Mouse (Mus musculus) layer of hippocampus, postnatal 36 days (tissue): ENCODE measurements around the gene Ccdc88b. TPM values are rescaled to one million over a fixed set of nuclear protein-coding genes. Genes with fewer than 3 reads are reported as not detected.
"Not testable (repeated sequence)": the region's sequence is repeated elsewhere in the genome, so short reads cannot be mapped to it uniquely, and the experiment has no call there.

Experiments
- DNase-seq, 2 experiments: peaks; one replicate each; pipeline ENCODE4 v3.0.0; 2022
- total RNA-seq, 2 experiments: library from RNA; stranded (reverse); gene quantifications; 2 replicates each; pipeline ENCODE4 v1.2.3; 2021

The Ccdc88b gene
- total RNA-seq: 1 to 10 TPM; 10.0 TPM

GRCm38 (mm10) chr19:6858031-6858430 lies at the start of gene Ccdc88b:
Gene Ccdc88b (minus strand): TSS chr19:6858211.
- no peak for DNase-seq

DNA sequence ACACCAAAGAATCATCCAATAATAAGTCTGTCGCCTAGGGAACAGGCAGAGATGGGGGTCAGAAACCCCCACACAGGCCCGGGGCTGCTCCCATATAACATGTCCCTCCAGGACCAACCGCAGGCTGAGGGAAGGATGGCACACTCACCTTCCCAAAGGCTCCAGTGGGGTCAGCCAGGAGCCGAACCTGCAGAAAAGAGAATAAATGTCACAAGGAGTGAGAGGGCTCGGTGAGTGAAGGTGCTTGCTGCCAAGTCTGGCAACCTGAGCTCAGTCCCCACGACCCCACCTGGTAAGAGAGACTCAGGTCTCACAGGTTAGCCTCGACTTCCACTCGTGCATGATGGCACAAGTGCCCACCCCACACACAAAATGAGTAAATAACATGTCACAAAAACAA lies 49.1 kb upstream of the Ccdc88b start:
- DNase-seq: no peak

DNA sequence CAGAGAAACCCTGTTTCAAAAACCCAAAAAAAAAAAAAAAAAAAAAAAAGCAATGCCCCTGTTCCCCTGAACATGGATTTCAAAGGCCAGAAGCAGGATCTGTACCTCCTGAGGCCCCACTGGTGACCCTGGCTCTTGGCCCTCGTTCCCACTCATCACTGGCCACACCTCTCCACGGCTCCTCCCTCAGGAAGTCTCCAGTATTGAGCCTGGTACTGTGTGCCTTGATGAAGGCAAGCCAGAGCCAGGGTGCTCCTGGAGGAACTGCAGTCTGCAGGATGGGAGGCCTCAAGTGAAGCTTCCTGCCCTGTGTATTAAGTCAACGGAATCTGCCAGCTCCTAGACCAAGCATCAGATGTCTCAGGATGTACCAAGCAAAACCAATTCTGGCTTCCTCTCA lies 48.2 kb upstream of the Ccdc88b start:
- no peak for DNase-seq

GRCm38 (mm10) chr19:6905498-6906159 lies 47.6 kb upstream of the Ccdc88b start:
- DNase-seq: no peak

- no peak for DNase-seq
These were observed 46.8 kb upstream of the Ccdc88b start for GRCm38 (mm10) chr19:6904846-6905245.

DNA sequence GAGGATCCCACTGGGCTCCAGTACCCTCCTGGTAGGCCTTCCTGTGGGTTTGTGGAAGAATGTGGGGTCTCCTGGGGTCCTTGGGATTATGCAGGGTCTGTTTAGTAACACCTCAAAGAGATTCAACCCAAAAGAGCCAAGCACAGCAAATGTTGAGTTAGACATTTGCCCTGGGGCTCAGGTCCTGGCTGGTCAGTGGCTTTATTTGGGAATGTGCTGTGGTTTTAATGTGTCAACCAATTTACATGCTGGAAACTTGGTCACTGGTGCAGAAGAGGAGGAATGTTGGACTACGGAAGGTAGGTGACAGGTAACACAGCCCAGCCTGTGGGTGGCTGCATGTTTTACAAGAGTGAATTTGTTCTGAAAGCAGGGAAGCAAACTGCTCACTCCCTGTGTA lies 45.0 kb upstream of the Ccdc88b start:
- DNase-seq: no peak

- DNase-seq: no peak
These were observed 41.6 kb upstream of the Ccdc88b start for GRCm38 (mm10) chr19:6899641-6900040.

GRCm38 (mm10) chr19:6895608-6896305 lies 37.7 kb upstream of the Ccdc88b start:
- DNase-seq: not testable (repeated sequence)

DNA sequence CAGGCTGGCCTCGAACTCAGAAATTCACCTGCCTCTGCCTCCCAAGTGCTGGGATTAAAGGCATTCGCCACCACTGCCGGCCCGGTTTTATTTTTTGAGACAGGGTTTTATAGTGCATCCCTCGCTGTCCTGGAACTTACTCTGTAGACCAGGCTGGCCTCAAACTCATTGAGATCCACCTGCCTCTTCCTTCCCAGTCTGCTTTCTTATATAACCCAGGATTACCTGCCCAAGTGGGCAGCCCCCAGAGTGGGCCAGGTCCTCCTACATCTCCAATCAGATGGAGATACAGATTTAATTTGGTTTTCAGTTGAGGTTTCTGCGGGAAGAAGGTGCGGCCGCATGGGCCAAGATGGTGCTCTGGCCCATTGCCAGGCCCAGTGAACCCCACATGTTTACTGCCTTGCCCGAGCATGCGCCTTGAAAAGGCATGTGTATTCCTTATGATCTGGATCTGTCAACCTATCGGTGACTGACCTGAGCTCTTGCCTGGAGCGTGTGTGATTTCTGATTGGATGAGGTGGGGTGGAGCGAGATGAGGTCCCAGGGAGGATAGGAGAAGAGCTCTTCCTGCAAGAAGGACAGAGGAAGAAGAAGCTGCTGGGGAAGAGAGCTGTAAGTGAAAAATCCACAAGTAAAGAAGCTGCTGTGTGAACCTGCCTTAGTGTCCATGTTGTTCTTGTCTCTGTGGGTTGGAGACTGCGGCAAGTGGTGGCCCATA lies 35.9 kb upstream of the Ccdc88b start:
- DNase-seq: no peak

DNA sequence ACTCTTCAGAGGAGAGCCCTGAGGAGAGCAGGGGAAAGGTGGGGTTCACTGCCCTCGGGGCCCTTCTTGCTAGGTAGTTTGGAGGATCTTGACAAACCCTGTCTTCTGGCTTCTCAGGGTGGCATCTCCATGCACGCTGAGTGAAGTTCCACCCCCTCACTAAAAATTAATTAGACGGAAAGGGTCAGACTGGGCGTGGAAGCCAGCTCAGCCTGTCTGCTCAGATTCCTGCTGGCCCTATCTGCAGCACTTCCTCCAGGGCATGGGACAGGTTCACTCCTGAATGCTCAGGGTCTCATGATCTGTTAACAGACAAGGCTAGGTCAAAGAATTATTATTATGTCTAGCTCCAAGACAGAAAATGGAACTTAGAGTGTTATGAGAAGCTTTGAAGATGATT lies 34.5 kb upstream of the Ccdc88b start:
- DNase-seq: no peak

DNA sequence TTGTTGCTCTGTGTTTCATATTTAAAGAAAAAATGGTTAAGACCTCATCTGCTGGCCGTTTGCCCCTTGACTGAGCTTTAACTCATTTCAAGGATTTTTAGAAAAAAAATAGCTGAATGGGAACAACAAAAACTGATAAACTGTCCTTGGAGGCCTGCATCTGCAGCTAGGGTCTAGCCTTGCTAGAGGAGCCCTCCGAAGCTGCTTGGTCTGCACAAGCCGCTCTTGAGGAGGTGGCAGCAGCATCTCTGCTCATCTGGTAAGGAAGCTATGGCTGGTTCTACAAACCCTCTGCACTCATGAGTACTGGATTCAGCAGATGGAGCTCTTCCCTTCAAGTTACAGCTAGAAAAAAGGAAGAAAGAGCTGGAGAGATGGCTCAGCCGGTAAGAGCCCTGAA lies 20.0 kb upstream of the Ccdc88b start:
- no peak for DNase-seq

GRCm38 (mm10) chr19:6876799-6877198 lies 18.8 kb upstream of the Ccdc88b start:
- no peak for DNase-seq

GRCm38 (mm10) chr19:6875834-6876233 lies 17.8 kb upstream of the Ccdc88b start:
- DNase-seq: no peak

DNA sequence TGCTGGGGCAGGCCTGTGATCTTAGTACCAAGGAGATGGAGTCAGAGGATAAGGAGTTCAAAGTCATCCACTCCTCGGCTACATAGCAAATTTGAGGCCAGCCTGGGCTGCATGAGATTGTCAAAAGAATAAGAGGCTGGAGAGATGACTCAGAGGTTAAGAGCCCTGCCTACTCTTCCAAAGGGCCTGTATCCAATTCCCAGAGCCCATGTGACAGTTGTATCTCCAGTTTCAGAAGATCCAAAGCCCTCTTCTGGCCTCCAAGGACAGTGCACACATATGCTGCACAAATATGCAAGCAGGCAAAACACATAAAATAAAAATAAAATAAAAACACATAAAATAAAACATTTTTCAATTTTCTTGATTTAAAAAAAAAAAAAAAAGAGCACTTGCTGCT lies 16.2 kb upstream of the Ccdc88b start:
- DNase-seq: no peak

GRCm38 (mm10) chr19:6872701-6873100 lies 14.7 kb upstream of the Ccdc88b start:
- no peak for DNase-seq

GRCm38 (mm10) chr19:6871574-6872271 lies 13.7 kb upstream of the Ccdc88b start:
- DNase-seq: no peak

- no peak for DNase-seq
These were observed 11.3 kb upstream of the Ccdc88b start for GRCm38 (mm10) chr19:6869355-6869754.

- no peak for DNase-seq
These were observed 3.4 kb upstream of the Ccdc88b start for GRCm38 (mm10) chr19:6861451-6861850.

GRCm38 (mm10) chr19:6860706-6861105 lies 2.7 kb upstream of the Ccdc88b start:
- no peak for DNase-seq

DNA sequence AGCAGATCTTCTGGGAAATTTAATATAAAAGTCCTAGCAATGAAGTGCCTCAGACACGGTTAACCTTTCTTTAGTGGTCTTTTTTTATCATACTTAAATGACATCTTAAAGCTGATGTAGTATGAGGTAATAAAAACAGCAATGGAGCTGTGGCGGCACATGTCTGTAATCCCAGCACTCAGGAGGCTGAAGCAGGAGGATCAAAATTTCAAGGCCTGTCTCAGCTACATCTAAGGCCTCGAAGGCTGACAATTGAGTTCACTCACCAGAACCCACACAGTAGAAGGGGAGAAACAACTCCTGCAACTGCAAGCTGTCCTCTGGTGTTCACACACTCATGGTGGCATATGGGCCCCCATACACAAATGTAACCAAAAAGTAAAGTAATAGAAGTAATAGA lies 2.0 kb upstream of the Ccdc88b start:
- no peak for DNase-seq

DNA sequence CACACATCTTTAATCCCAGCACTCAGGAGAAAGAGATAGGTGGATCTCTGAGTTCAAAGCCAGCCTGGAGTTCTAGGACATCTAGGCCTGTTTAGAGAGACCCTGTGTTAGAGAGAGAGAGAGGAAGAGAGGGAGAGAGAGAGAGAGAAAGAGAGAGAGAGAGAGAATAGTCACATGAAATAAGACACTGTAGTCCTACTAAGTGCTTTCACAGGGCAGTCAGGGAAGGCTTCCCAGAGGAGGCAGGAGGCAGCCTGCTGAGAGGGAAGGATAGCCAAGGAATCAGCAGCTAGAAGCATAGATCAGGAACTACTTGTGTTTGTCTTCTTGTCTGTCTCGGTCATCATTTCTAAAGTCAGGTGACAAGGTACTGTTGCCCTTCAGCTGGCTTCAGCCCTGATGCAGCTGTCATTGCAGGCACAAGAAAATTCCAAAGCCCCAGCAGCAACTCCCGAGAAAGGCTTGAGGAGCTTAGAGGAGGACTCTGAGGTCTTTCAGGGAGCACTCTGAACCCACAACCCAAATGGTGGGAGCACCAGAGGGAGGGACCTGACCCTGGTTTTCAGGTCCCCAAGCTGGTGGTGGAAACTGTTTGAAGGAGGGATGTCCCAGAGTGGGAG lies 1.1 kb upstream of the Ccdc88b start:
- DNase-seq: no peak

DNA sequence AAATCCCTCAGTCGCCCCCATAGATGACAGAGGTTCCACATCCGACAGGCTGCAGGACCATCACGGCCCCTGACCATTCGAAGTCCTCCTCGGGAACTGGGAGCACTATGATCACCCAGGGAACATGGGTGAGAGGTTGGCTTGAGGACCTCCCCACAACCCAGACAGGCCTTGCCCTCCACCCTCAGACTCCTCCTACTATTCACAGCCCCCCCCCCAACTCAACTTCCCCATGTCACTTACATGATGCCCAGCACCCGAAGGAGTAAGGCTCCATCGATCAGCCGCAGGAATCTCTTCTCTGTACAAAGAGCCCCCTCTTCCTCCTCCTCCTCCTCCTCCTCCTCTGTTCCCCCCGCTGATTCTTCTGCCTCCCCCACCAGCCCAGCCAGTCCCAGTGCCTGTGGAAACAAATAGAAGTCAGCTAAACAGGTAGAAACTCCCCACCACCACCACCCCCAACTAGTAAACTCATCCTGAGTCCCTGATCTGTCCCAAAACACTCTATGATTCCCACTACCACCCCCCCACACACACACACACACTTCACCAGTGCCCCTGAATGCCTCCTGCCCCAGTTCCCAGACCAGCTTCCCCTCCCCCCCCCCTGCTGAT lies 513 bp downstream of the Ccdc88b start:
- no peak for DNase-seq
